Mouse (Mus musculus): ENCODE measurements at regions not wholly inside any gene's neighbourhood (a gene's known extent, or its start where the extent isn't known, plus 50 kb on each side); places are given as distances from the start of the nearest gene placed in this dataset.
"Not testable (repeated sequence)": the region's sequence is repeated elsewhere in the genome, so short reads cannot be mapped to it uniquely, and the experiment has no call there.

- peak; percentile 38 for DNase-seq (ENCODE audit: low read depth, low spot score)
These were observed 174.6 kb downstream of the Eepd1 start for GRCm38 (mm10) chr9:25655767-25656513.

GRCm38 (mm10) chr9:25656534-25656933 is 175.2 kb downstream of the Eepd1 start:
- DNase-seq (ENCODE audit: low read depth, low spot score): no peak

DNA sequence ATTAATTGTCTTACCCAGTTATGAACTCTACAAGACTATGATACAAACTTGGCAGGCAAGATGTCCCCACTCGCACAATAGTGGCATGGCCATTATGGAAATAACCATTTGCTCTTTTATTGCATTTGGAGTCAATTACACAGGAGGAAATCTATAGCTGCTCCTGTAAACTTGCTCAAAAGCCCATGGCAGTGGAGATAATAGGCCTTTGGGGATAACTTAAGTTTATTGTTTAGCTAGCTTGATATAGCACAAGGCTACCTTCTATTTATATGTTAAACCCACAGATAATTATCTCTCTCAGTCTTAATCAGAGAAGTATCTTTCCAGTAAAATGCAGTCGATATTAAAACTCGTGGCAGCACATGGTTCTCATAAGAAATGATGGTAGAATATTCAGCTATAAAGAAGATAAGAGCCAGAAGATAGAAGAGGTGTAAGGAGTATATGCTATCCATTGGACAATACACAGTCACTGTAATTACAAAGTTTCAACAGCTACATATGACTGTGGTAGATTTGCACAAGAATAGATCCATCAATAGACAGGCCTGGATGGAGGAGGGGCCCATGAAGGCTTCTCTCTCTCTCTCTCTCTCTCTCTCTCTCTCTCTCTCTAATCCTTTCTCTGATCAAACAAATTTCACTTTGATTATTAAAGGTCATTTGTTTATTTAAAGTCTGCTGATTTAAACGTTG is 202.4 kb downstream of the Eepd1 start:
- DNase-seq (ENCODE audit: low read depth, low spot score): no peak

DNA sequence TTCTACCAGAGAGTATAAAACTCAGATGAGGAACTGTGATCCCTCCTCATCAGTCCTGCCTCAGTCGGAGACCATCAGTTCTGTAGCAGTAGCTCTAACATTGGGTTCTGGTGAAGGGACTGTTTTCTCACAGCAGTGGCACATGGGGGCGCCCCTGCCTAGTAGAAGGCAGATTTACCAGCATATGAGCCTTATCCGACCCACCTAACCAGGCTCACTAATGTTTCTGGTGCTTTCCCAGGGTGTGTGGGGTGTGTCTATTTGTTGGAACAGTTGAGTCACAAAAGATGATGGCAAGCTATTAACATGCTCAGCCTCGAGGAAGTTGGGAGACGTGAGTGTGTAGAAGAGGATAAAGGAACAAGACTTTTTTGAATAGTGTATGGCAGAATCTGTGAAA is 212.3 kb downstream of the Eepd1 start:
- no peak for DNase-seq (ENCODE audit: low read depth, low spot score)

GRCm38 (mm10) chr9:25695018-25695417 is 213.7 kb downstream of the Eepd1 start:
- DNase-seq (ENCODE audit: low read depth, low spot score): no peak

DNA sequence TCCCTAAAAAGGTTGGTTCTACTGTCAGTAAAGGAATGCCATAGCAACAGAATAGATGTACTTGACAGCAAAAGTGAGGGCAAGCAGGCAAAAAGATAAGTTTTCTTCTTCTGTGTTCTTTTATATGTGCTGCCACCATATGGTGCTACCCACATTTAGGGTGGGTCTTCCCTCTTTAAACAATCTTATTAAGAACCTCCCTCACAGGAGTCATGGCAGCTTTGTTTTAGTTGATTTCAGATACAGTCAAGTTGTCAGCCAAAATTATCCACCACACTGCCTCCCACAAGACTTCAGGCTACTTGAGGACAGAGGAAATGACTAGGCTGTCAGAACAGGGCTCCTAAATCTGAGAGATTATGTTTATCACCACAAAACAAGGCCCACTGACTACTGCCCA is 232.3 kb downstream of the Eepd1 start:
- DNase-seq (ENCODE audit: low read depth, low spot score): no peak

GRCm38 (mm10) chr9:25744162-25744561 is 262.8 kb downstream of the Eepd1 start:
- DNase-seq (ENCODE audit: low read depth, low spot score): no peak

- no peak for DNase-seq (ENCODE audit: low read depth, low spot score)
These were observed 269.8 kb downstream of the Eepd1 start for GRCm38 (mm10) chr9:25751138-25751537.

GRCm38 (mm10) chr9:25773899-25774298 is 292.6 kb downstream of the Eepd1 start:
- no peak for DNase-seq (ENCODE audit: low read depth, low spot score)

- no peak for DNase-seq (ENCODE audit: low read depth, low spot score)
These were observed 301.3 kb downstream of the Eepd1 start for GRCm38 (mm10) chr9:25782631-25783030.

GRCm38 (mm10) chr9:25795142-25795910 is 314.0 kb downstream of the Eepd1 start:
- no peak for DNase-seq (ENCODE audit: low read depth, low spot score)

DNA sequence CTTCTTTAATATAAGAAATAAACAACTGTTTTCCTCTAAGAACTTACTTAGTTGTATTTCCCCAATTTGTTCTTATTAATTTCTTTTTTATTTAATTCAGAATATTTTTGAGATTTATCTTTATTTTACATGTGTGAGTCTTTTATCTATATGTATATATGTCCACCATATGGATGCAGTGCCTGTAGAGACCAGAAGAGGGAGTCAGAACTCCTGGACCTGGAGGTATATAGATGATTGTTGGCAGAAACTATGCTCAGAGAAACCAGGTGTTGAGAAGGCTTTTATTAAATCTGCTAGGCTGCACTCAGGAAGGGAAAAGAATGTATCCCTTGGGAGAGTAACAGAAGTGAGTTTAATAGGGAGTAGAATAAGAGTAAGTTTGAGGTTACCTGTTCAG is 328.2 kb downstream of the Eepd1 start:
- no peak for DNase-seq (ENCODE audit: low read depth, low spot score)

GRCm38 (mm10) chr9:25833295-25833694 is 351.9 kb downstream of the Eepd1 start:
- no peak for DNase-seq (ENCODE audit: low read depth, low spot score)

- DNase-seq (ENCODE audit: low read depth, low spot score): not testable (repeated sequence)
These were observed 368.6 kb downstream of the Eepd1 start for GRCm38 (mm10) chr9:25849914-25850313.

DNA sequence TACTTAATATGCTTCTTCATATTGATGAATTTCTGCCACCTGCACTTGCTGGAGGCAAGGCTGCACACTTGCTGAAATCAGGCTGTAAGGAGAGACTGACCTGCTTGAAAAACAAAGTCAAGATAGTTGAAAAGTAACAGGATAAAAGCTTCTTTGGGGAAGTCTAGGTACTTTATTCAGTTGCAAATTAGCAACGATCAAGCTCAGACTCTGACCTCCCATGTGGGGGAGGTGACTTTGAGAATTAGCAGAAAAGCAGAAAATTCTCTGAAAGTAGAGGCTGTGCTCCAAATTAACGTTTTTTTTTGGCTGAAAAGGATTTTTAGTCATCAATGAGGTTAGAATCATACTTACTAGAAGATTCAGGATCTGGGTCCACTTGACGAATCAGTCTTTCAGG is 369.3 kb downstream of the Eepd1 start:
- DNase-seq (ENCODE audit: low read depth, low spot score): not testable (repeated sequence)

DNA sequence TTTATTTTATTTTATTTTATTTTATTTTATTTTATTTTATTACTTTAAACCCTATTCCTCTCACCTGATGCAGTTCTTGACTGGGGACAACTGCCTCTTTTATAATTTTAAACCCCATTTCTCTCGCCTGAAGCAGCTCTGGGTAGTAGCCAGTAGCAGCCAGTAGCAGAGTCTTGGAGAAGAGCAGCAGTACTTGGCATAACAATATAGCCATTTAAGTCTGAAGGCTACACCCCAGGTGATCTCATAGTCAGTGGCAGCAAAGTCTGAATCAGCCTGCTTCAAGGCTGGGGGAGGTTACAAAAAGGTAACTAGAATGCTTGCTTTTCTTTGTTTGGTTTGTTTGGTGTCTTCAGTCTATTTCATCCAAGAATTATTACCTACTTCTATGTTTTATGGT is 373.2 kb downstream of the Eepd1 start:
- DNase-seq (ENCODE audit: low read depth, low spot score): no peak

DNA sequence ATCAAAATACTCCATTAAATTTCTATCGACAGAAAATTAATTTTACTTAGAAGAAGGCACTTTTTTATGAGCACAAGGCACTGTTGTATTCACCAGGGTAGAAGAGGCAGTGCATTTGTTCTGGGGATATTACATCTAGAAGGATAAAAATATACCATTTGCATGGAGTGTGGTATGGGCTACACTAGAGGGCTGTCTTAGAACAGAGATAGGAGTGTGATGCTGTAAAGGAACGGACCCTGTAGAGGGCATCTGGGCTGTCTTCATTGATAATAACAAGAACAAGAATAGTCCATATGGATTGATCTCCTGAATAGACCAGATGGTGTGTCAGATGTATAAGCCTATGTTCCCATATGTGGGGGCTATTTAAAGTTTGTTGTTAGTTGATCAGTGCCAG is 388.9 kb downstream of the Eepd1 start:
- no peak for DNase-seq (ENCODE audit: low read depth, low spot score)

- DNase-seq (ENCODE audit: low read depth, low spot score): no peak
These were observed 415.1 kb downstream of the Eepd1 start for GRCm38 (mm10) chr9:25896333-25896905.
